Mouse (Mus musculus) cerebellum, adult 11 months (tissue): ENCODE results near the gene Map7.

Source experiments
- DNase-seq: peaks from one replicate; pipeline ENCODE4 v3.0.0; 2022

Map7 gene

DNA sequence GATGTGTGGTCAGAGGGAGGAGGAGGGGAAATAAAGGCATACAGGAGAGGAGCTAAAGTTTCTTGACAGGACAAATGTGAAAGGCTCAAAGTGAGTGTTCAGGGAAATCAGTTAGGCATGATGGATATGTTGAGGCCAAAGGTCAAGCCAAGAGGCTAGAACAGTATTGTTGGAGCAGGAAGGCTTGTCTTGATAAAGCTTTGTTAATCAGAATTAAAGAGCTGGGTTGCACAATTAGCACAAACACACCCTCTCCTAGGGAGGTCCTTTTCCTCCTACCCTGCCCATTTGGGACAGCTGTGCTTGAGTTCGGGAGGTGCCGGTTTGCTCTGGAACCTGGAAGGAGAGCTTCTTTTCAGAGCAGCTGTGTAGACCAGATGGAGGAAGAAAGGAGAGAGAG is 5.2 kb downstream of the Map7 start:
- DNase-seq = no peak

DNA sequence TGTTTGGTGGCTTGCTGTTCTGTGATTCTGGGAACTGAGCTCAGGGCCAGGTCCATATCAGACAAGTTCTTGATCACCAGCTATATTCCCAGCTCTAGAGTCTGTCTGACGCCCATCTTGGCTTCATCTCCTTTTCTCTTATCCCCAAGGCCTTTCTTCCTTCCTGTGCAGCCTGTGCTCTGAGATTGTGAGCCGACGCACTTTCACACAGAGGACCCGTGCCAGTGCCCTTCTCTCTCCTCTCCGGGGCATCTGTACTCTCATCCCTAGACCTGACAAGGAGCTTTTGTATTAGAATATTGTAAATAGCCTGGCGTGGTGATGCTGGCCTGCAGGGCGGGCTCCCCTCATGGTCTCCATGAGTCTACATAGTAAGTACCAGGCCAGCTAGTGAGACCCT is 7.1 kb downstream of the Map7 start:
- DNase-seq = no peak

DNA sequence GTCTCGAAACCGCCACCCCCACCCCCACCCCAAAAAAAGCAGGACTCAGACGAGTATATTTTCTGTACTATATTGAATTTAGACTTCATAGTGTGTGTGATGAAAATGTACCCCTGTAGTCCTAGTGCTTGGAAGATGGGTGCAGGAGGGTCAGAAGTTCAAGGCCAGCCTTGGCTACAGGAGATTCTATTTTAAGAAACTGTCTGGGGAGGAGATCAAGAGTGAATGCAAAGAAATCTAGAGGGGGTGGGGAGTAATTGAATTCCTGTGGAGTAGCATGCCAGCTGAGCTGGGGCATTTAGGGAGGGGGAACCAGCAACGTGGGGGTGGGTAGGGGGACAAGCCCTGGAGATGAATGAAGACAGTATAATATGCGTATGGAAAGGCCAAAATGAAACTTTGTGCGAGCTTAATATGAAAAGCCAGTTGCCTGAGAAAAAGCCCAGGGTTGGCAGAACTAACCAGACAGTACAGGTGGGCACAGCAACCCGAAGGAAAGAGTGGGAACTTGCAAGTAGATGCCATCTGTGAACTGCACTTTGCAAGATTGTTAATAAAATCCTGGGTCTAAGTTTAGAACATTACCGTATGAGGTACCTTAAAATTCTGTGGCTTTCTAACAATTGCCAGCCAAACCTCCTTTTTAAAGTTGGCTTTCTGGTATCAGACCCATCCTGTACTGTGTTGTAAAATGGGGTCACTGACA is 8.9 kb downstream of the Map7 start:
- no peak for DNase-seq

DNA sequence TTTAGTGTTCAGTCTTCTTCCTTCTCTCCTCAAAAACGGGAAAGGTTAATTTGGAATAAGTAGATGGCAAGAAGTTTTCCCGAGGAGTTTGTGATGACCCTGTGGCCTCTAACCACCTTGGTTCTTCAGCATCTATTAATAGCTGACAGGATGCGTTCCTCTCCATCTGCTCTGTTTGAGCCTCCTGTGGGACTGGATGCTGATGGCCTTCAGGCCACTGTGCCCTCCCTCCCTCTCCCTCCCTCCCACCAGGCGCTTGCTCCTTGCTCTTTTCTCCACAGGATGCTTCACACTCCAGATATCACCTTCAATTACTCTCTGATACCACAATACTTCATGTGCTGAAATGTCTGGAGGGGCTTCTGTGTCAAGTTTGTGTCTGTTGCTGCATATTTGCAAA is 10.5 kb downstream of the Map7 start:
- DNase-seq = no peak

DNA sequence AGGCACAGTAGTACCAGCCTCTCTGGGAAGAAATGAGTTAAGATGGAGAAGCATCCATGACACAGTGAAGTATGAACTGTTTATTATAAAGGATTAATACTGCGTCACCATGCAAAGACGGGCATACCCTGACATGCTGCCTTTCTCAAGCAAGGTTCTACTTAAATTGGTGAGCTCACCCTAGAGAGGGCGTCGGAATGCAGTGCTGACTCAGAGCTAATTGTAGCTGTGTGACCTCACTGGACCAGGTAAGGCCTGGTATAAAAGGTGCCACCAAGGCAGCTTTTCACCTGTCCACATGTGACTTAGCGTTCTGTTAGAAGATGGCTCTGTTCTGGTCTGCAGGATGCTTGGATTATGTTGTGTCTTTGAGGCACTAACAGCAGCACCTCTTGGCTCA is 11.0 kb downstream of the Map7 start:
- DNase-seq = no peak

DNA sequence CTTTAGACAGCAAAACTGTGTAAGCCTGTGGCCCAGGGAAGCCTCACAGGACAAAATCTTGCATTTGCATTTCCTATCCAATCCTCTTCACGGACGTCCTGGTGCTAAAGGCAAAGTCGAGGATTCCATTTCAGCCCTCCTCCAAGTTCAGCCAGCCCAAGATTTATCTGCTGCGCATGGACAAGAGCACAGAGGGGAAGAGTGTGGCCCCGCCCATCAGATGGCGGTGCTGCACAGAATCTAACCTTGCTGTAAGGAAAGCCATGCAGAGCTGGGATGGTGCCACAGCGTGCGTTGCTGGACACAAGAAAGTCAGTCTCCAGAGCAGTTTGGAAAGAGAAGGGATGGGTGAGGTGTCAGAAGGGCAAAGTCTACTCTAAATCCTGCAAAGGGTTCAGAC is 12.6 kb downstream of the Map7 start:
- DNase-seq = no peak

DNA sequence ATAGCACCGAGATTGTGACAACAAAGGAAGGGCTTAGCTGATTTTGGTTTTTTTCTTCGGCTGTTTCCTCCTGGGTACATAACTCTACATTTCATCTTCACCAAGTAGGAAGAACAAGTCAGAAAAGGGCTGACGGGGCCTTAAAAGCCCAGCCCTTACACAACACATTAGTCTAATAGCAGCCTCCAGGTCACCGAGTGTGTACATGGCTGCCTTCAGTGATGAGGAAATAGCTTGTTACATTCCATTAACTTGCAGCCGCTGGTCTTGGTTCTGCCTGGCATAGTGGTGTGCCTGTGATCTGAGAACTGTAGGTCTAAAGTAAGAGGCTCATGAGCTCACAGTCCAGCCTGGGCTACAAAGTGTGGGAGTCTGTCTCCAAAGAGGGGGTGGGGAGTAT is 16.5 kb downstream of the Map7 start:
- DNase-seq = no peak

DNA sequence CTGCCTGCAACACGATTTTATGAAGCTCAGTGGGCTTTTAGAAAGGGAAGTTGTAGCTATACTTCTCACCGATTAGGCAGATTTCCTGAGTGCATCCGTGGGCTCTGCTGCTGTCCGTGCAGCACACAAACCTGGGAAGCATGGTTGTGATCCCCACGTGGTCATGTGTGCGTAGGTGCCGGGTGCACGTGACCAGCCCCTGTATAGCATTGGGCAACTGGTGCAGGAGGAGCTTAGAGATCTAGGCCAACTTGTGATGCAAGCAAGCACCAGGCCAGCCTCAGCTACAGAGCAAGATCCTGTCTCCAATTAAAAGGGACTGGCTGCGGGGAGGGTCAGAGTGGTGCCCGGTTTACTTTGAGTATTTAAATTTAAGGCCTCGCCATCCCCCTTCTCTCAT is 18.5 kb downstream of the Map7 start:
- no peak for DNase-seq

DNA sequence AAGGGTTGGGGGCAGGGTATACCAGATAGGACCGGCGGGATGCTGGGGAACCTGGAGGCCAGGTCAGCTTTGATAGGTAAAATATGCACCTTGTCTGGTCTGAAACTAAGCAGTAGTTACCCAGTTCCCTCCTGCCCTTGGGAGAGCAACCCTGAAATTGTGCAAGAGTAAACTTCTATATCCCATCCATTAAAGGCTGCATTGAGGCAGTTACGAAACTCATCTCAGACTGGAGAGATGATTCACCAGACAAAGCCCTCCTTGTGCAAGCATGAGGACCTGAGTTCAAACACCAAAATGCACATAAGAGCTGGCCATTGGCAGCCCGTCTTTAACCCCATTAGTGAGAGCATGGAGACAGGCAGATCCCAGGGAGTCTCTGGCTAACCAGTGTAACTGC is 19.2 kb downstream of the Map7 start:
- DNase-seq = no peak

DNA sequence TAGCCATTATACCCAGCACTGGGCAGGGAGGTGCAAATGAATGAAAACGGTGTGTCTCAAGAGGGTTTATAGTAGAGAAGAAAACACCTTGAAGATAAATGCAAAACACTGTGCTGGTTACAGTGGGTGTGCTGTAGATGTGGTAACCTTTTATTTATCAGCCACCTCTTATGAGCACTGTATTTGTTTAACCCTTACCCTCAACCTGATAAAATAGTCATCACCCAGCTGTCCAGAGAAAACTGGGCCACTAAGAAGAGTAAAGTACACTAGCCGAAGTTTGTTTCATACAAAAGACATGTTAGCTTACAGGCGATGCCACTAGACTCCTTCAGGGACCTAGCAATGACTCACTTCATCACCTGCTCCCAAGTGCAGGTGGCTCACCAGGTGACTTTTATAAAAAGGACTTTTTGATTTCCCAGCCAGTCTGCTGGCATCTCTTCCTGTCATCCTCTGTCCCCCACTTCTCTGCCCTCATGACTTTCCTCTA is 21.0 kb downstream of the Map7 start:
- no peak for DNase-seq

DNA sequence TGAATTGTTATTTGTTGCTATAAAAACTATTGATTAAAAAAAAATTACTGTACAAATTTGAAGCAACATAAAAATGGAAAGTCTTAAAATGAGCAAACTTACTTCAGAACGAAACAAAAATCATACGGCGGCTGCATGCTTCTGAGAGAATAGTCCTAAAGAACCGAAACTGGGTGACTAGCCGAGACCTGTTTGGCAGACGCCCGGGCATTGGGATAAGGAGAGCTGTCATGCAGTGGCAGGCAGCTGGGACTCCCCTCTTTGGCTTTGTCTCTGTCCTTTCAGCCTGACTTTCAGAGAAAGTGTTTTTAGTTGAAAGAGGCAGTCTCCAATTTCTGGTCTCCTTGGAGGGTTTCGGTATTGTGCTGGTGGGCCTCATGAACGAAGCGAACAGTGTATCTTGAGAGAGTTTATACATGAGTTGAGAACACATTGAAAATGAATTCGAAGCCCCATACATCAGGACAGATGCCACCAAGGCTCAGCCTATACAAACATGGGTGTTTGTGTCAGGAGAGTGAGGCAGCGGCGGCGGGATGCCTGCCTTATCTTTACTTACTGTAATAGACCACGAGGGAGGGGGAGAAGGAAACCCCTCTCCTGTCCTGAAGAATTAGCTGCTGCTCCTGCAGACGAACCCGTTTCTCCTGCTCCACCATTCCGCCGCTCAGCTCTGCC is 21.8 kb downstream of the Map7 start:
- no peak for DNase-seq

DNA sequence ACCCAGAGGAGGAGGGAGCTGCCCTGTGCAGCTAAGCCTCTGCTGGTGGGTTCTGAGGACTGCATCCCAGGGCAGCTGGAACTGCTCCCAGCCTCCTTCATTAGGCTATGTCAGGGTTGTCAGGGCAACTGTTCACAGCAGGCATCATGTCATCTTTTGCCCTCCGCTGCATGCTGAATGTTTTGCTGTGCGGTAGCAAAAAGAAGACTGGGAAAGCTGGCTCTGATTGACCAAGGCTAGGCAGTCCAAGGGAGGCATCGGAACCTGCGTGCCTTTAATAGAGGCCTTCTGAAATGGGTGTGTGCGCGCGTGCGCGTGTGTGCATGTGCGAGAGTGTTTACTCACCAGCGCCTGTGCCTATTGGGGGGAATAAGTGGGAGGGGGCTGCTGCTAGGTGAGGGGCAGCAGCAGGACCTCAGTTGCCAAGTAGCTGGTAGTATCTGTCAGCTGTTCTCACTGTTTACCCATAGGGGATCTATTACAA is 22.4 kb downstream of the Map7 start:
- DNase-seq = peak; percentile 83

DNA sequence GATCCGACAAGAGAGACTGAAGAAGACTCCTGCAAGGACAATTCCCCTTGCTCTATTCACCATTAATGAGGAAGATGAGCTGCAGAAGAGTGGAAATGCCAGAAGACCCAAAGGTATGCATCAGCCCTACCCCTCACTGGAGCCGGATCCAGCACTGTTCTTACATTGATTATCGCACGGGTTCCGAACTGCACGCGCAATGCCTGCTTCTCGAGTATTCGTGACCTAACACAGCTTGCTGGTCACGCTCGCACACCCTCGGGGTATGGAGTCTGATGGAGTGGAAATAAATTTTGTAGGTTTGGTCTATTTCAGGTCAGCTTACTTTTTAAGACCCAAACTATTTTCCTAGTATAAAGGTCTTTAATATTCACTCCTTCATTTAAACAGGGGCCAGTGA is 22.9 kb downstream of the Map7 start:
- DNase-seq = peak; percentile 38

DNA sequence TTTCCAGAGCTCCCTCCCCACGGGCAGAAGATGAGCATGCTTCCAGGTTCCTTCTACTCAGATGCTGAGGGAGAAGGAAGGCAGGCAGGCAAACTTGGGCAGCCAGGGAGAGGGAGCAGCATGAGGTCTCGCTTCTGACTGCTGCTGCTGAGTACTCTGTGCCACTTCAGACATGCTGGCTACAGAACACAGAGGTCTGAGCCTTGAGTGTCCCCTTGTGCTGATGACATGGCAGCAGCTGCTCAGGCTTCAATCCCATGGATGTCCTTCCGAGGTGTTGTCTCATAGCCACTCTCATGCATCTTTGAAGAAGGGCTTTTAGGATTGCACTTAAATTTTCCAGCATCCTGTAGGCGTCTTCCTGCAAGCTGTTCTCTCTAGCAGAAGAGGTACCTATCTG is 23.5 kb downstream of the Map7 start:
- peak; percentile 44 for DNase-seq

DNA sequence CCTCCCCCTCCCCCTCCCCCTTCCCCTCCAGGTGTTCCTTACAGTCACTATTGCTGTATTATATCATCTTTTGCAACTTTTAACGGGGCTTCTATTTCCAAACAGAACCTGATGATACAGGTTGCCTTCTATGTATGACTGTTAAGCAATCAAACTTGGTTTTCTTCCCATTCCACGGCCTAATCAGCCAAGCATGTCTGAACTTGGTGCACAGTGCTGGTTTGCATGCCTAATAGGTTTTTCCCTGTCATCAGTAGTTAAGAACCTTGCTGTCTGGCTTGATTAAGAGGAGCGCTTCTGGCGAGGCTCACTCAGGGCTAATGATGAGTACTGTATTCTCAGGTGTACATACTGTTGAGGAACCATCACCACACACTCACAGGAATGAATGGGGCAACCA is 25.5 kb downstream of the Map7 start:
- DNase-seq = no peak

DNA sequence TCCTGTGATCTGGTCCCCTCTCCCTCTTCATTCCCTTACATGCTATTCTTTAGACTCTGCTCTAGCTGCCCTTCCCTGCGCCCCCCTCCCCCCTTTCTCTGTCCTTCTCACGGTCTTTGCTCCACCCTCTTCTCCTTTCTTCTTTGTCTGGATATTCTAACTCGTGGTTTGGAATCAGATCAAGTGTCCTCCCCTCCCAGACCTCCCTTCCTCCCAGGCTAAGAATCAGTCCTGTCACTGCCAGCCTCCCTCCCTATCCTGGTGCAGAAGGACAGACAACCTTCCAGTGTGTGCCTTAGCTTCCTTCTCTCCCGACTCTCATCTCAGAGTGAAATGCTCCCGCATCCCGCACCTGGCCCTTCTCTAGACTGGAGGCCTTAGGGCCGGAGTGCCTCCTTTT is 27.8 kb downstream of the Map7 start:
- DNase-seq = no peak

DNA sequence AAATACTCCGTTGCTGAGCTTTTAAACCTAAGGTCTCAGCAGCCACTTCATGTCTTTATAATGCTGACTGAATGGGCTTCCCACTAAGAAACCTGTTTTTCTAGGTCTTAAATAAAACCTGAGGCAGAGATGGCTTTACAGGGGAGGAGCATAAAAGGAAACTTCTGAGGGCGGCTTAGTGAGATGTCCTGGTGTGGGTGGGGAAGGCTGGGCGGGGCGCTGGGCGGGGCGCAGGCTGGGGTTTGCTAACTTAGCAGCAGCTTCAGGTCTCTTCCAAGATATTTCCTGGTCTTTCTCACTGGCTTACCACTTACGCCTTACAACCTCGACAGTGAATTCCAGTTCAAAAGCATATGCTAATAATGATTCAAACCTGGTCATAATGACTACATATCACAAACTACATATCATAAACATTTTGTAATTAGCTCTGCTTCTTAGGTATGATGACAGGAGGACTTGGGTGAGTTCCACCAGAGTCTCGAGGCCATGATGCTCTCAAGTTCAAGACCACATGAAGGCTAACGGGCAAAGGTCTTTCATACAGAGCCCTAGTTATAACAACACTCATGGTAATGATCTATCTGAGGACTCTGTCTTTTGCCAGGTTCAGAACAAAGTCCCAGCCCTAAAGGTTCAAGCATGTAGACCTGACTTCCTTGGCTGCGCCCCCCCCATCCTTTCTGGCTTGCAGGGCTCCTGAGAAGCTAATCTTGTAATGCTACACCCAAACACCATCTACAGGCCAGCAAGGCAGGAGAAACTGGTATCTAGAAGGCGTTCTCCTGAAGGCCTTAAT is 30.7 kb downstream of the Map7 start:
- DNase-seq = no peak

DNA sequence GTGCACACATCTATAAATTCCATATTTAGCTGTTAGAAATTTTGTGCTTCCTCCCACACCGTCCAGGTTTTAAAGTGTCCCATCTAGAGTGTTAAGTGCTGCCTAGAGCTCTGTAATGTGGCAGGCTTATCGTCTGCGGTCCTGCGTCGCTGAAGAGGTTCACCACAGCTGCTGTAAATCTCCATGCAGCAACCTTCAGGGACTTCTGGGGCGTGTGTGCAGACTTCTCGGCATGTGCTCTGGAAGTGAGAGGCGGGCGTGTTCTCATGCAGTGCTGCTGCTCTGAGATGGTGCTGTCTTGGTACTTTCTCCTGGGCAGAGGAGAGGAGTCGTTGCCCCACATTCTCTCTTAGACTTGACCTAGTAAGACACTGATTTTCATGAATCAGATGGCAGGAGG is 32.9 kb downstream of the Map7 start:
- DNase-seq = no peak

DNA sequence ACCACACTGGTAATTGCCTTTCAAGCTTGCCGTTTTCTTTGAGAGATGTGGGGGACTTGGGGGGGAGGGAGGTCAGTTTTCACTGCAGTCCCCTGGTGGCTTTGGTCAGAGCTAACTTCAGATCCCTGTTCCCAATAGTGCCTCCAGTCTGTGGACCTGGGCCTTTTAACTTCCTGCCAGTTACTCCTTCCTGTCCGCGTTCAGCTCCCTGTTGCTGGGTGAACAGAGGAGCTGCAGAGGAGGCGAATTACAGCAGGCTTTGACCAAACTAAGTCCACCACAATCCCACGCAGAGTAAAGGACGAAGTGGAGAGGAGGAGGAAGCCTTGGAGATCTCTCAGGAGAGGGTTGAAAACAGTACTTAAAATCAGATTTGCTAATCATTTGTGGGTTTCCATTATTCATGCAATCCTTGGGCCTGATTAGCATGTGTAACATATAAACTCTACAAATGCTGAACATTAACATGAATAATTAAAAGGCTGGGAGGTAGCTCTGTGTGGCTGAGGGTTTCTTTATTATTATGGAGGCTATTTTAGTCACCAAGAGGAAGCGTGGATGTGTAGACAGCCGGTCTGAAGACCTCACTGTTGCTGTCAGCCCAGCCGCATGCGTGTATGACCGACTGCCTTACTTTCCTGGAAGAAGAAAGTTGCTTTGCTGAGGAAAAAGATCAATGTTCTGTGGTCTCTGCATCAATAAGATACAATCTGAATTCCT is 33.6 kb downstream of the Map7 start:
- DNase-seq = no peak

DNA sequence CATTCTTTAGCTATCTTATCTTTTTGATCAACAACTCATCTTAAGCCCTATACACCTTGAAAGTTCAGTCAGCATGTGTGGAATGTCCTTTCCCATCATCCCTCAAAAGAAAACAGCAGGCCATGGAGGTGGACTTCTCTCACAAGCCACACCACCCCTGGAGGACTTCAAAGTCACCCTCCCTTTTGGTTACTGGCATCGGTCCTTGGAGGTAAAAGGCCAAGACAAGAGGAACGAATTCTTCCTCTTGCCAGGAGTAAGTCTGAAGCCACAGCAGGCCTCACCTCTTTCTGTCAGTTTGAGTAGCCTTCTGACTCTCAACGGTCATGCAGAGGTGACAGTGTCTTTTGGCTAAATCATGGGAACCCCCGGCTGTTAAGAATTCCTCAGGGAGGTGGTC is 36.1 kb downstream of the Map7 start:
- DNase-seq = no peak

DNA sequence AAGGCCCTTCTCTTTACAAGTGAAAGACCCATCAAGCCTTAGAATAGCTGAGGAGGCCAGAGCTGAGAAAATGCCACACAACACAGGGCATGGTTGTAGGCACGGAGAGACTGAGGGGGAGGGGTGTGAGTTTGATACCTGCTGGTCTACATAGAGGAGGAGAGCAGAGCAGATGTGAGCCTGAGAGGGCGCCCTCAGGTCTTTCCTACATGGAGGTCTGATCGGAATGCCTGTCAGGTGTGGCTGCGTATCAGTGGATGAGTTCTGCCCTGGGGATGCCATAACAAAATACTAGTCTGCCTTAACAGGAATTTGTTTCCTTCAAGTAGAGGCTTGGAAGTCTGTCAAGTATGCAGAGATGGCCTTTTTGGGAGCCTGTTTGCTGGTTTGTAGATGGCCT is 37.0 kb downstream of the Map7 start:
- no peak for DNase-seq

DNA sequence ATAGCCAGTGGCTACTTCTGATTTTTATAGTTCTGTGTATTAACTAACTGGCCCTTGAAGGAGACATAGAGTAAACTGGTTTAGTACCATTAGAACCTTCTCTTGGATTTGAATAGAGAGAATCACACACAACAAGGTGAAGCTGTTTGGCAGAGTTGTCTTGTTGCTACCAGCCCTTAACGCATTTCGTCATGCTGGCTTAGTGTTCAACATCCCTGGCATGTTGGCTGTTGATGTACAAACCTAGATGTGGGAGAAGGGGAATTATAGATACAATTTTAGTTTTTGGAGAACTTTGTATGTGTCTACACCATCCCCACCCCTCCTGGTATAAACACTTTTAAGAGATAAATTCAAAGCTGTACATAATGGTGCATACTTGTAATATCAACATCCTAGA is 37.5 kb downstream of the Map7 start:
- no peak for DNase-seq

DNA sequence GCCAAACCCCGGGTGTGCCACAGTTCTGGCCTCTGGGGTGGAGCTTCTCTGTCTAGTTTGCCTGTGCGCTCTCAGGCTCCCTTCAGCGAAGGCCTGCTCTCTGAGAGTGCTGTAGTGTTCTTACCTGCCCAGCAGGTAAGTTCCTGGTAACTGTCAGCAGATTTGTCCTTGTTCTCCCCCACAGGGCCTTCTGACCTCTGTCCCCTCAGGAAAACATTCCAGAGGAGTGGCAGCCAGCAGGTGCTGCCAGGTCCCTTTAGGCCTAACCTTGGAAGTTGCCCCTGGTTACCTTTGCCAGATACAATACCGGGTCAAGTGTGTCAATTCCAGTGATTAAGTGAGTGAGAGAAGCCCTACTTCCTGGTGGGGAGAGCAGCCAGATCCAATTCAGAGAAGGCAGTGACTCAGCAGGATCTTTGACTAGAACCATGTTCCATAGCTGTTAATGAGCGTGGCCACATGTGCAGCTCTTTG is 38.6 kb downstream of the Map7 start:
- no peak for DNase-seq
